ENCODE assay signal across 8 mouse cellular contexts in genomic region chr19:57611291-57612178, GRCm38 (mm10). TPM values are rescaled to one million over a fixed set of nuclear protein-coding genes. Genes with fewer than 3 reads are reported as not detected.
DNase-seq lines count a peak whose midpoint lies in the region; ATAC-seq and TF ChIP-seq lines count a peak whose summit lies in the region.

No protein-coding gene starts in this region.

- H3K9me3 ChIP-seq in forebrain, postnatal 0 days (ENCODE audit: low read length), result no peaks in the 10 kb centered on the region
- no peaks in the 10 kb centered on the region for H3K9me3 ChIP-seq in hindbrain, embryonic 12.5 days (replicated peaks)

- ATAC-seq in forebrain, postnatal 0 days, result peak; percentile 68
- ATAC-seq in hindbrain, embryonic 12.5 days (ENCODE audit: low FRiP score), result peak; percentile 83

- DNase-seq in MN1 (ENCODE audit: low spot score), result peak; percentile 62
- peak; percentile 12 for DNase-seq in cerebellum, adult 11 months
- DNase-seq in forebrain, postnatal 0 days, result peak; percentile 66
- DNase-seq in layer of hippocampus, postnatal 25 days (ENCODE audit: extremely low spot score in 1 of 2, low spot score in 1 of 2), result peak; percentile 20 to 36
- DNase-seq in lung, postnatal 36 days, result peak; percentile 71
- peak; percentile 64 for DNase-seq in retina, embryonic 14.5 days (ENCODE audit: low spot score)
- DNase-seq in urinary bladder, postnatal 25 days (ENCODE audit: low spot score), result peak; percentile 57

- TF ChIP-seq CTCF in forebrain, postnatal 0 days (IDR thresholded peaks at IDR 0.05; ENCODE audit: low read depth), result peak; percentile 39

- peak overlapping the region; percentile 95 for H3K4me3 ChIP-seq in forebrain, postnatal 0 days (ENCODE audit: low read depth, low read length)
- H3K4me3 ChIP-seq in hindbrain, embryonic 12.5 days, result peak overlapping the region; percentile 94

- peak overlapping the region; percentile 91 for H3K9ac ChIP-seq in forebrain, postnatal 0 days
- peak overlapping the region; percentile 94 for H3K9ac ChIP-seq in hindbrain, embryonic 12.5 days

- H3K36me3 ChIP-seq in forebrain, postnatal 0 days (ENCODE audit: insufficient read depth), result no peaks in the 10 kb centered on the region
- no peaks in the 10 kb centered on the region for H3K36me3 ChIP-seq in hindbrain, embryonic 12.5 days

- peak overlapping the region; percentile 95 for H3K27ac ChIP-seq in forebrain, postnatal 0 days (ENCODE audit: low read depth, low read length)
- H3K27ac ChIP-seq in hindbrain, embryonic 12.5 days, result peak overlapping the region; percentile 97

- H3K27me3 ChIP-seq in forebrain, postnatal 0 days (ENCODE audit: insufficient read depth, low read length), result no peaks in the 10 kb centered on the region
- H3K27me3 ChIP-seq in hindbrain, embryonic 12.5 days, result no peaks in the 10 kb centered on the region

- peaks cover 3% of the 10 kb centered on the region; the same call in 1 of the 2 replicates for H3K4me1 ChIP-seq in forebrain, postnatal 0 days (ENCODE audit: insufficient read depth)
- H3K4me1 ChIP-seq in hindbrain, embryonic 12.5 days, result peaks cover 20% of the 10 kb centered on the region

- 4% methylated on average over 55 of the region's 57 CpGs for WGBS in forebrain, postnatal 0 days
- WGBS in hindbrain, embryonic 12.5 days, result 2% methylated on average over 54 of the region's 57 CpGs

- peak overlapping the region; percentile 99 for H3K4me2 ChIP-seq in forebrain, postnatal 0 days (ENCODE audit: low read depth)
- H3K4me2 ChIP-seq in hindbrain, embryonic 12.5 days (replicated peaks), result peak overlapping the region; percentile 100

RNA-seq across cellular contexts. Expression of gene Atrnl1, which starts 0.7 kb away (rescaled TPM):
- 56.7 and 59.9 TPM in 2 replicates for total RNA-seq in forebrain, postnatal 0 days (2014; rRNA removed)
- polyA plus RNA-seq in forebrain, postnatal 0 days (2015; fragmentation: Nextera tagmentation; extraction: Ambion mirVana), result 4.5 and 4.8 TPM in 2 replicates
- polyA plus RNA-seq in hindbrain, embryonic 12.5 days (2016; fragmentation: Nextera tagmentation; extraction: Ambion mirVana), result 12.4 and 13.3 TPM in 2 replicates
- 10 to 100 TPM; 62.6 to 67.3 TPM for total RNA-seq in layer of hippocampus, postnatal 25 days (2021)

Comparison
In these comparisons a context has a peak if more than half of its experiments do, and no peak if none do; other contexts are left out.
1. Peak in every context shown above with its lines: DNase-seq, ATAC-seq, H3K4me3 ChIP-seq and H3K27ac ChIP-seq.
2. DNase-seq: peak in every context shown above with its lines; median percentile 71 in lung, postnatal 36 days; 66 in forebrain, postnatal 0 days; 64 in retina, embryonic 14.5 days; 62 in MN1; 57 in urinary bladder, postnatal 25 days; 28 in layer of hippocampus, postnatal 25 days; 12 in cerebellum, adult 11 months.